Mouse (Mus musculus) hindbrain, embryonic 14.5 days (tissue): ENCODE results near the gene 4930558K02Rik. TPM values are rescaled to one million over a fixed set of nuclear protein-coding genes. Genes with fewer than 3 reads are reported as not detected.
A peak's percentile ranks its signal among the peaks of the same experiment; 100 is the strongest.

ENCODE experiments used
- ATAC-seq: fragments of 200-750 bp; cut with Nextera tagmentation; 2 replicates; pipeline ENCODE4 v1.8.0; 2017; ENCODE audit warnings: moderate number of reproducible peaks, mild to moderate bottlenecking, moderate TSS enrichment, moderate library complexity; ENCODE audit not compliant: low FRiP score
- DNase-seq: peaks from one replicate; pipeline ENCODE4 v3.0.0-alpha.2; 2015; ENCODE audit warnings: low spot score
- H3K27ac ChIP-seq: fragments of 300-500 bp; sonication (generic); 2 replicates; pipeline ENCODE4 v1.5.1; 2014; ENCODE audit warnings: mild to moderate bottlenecking, moderate library complexity
- H3K27me3 ChIP-seq: fragments of 300-500 bp; sonication (generic); 2 replicates; pipeline ENCODE4 v1.6.1; 2014; ENCODE audit warnings: mild to moderate bottlenecking, low read length, mixed read lengths; ENCODE audit not compliant: control insufficient read depth, insufficient read depth
- H3K36me3 ChIP-seq: fragments of 300-500 bp; sonication (generic); replicated peaks from 2 replicates; pipeline ENCODE4 v1.6.1; 2014; ENCODE audit not compliant: control insufficient read depth, insufficient read depth
- H3K4me1 ChIP-seq: fragments of 300-500 bp; sonication (generic); replicated peaks from 2 replicates; pipeline ENCODE4 v1.6.1; 2014; ENCODE audit warnings: antibody characterized with exemption, low read length, mixed read lengths; ENCODE audit not compliant: control insufficient read depth, insufficient read depth
- H3K4me2 ChIP-seq: fragments of 300-500 bp; sonication (generic); replicated peaks from 2 replicates; pipeline ENCODE4 v1.6.1; 2014; ENCODE audit warnings: mild to moderate bottlenecking, moderate library complexity
- H3K4me3 ChIP-seq: fragments of 300-500 bp; sonication (generic); replicated peaks from 2 replicates; pipeline ENCODE4 v1.5.1; 2014; ENCODE audit warnings: mild to moderate bottlenecking, low read length
- H3K9ac ChIP-seq: fragments of 300-500 bp; sonication (generic); 2 replicates; pipeline ENCODE4 v1.6.1; 2014
- H3K9me3 ChIP-seq: fragments of 300-500 bp; sonication (generic); 2 replicates; pipeline ENCODE4 v1.6.1; 2016; ENCODE audit warnings: low read length; ENCODE audit not compliant: control insufficient read depth
- WGBS: fragments of 180-500 bp; shearing (Covaris S2); extraction: QIAGEN DNeasy Blood & Tissue Kit; methylation state at CpG from one replicate; pipeline ENCODE4 v1.1.7; 2014; 5-methylcytosine and 5-hydroxymethylcytosine counted together
- polyA plus RNA-seq: library from polyadenylated mRNA; unstranded; fragments of >200 nt; fragmentation: Nextera tagmentation; extraction: Ambion mirVana; gene quantifications from 2 replicates; pipeline ENCODE4 v1.2.1, GENCODE M21; 2014

Gene 4930558K02Rik
- polyA plus RNA-seq, 1 experiment from 2014 or later: 0.20 TPM

GRCm38 (mm10) chr1:161931817-161932216, 47.6 kb downstream of the 4930558K02Rik start:
- no peak for DNase-seq
- Histone ChIP-seq H3K4me2 (0 out of 2 replicates have a peak overlapping the region, but pooled peaks have one; percentile 18), H3K4me3 (no peak overlapping the region), H3K27ac (no peak overlapping the region), H3K36me3 (no peaks in the 10 kb centered on the region), H3K4me1 (no peaks in the 10 kb centered on the region), H3K9ac (no peak overlapping the region), H3K27me3 (no peaks in the 10 kb centered on the region), H3K9me3 (no peaks in the 10 kb centered on the region)
- WGBS: 76% methylated on average over 10 of the region's 10 CpGs
- ATAC-seq: peak; percentile 37; the same call in 1 of the 2 replicates

- H3K9ac ChIP-seq: no peak overlapping the region
- no peak overlapping the region for H3K4me3 ChIP-seq
- no peak overlapping the region for H3K27ac ChIP-seq
- H3K9me3 ChIP-seq: no peaks in the 10 kb centered on the region
- H3K27me3 ChIP-seq: no peaks in the 10 kb centered on the region
- H3K36me3 ChIP-seq: no peaks in the 10 kb centered on the region
- DNase-seq: no peak
- ATAC-seq: no peak
- no peaks in the 10 kb centered on the region for H3K4me1 ChIP-seq
- no peak overlapping the region for H3K4me2 ChIP-seq
- 62% methylated on average over 4 of the region's 4 CpGs for WGBS
These were observed 48.1 kb downstream of the 4930558K02Rik start for GRCm38 (mm10) chr1:161931313-161931712.

- WGBS: 89% methylated on average over 2 of the region's 2 CpGs
- Histone ChIP-seq H3K36me3 (no peaks in the 10 kb centered on the region), H3K9me3 (no peaks in the 10 kb centered on the region), H3K9ac (no peak overlapping the region), H3K27me3 (no peaks in the 10 kb centered on the region), H3K4me2 (no peak overlapping the region), H3K4me3 (no peak overlapping the region), H3K4me1 (no peaks in the 10 kb centered on the region), H3K27ac (no peak overlapping the region)
- ATAC-seq (no peak), DNase-seq (no peak)
These were observed 51.5 kb downstream of the 4930558K02Rik start for GRCm38 (mm10) chr1:161927976-161928375.

- no peak for DNase-seq
- no peaks in the 10 kb centered on the region for H3K36me3 ChIP-seq
- no peak overlapping the region for H3K27ac ChIP-seq
- no peaks in the 10 kb centered on the region for H3K27me3 ChIP-seq
- no peak overlapping the region for H3K9ac ChIP-seq
- no peaks in the 10 kb centered on the region for H3K9me3 ChIP-seq
- no peak overlapping the region for H3K4me3 ChIP-seq
- no peak overlapping the region for H3K4me2 ChIP-seq
- 86% methylated on average over 13 of the region's 13 CpGs for WGBS
- no peak for ATAC-seq
- H3K4me1 ChIP-seq: no peaks in the 10 kb centered on the region
These were observed 54.1 kb downstream of the 4930558K02Rik start for GRCm38 (mm10) chr1:161925281-161925805.

GRCm38 (mm10) chr1:161924321-161924720, 55.1 kb downstream of the 4930558K02Rik start:
- Histone ChIP-seq H3K27ac (no peak overlapping the region), H3K27me3 (no peaks in the 10 kb centered on the region), H3K36me3 (no peaks in the 10 kb centered on the region), H3K9me3 (no peaks in the 10 kb centered on the region), H3K4me2 (no peak overlapping the region), H3K4me3 (no peak overlapping the region), H3K4me1 (no peaks in the 10 kb centered on the region), H3K9ac (no peak overlapping the region)
- 72% methylated on average over 3 of the region's 3 CpGs for WGBS
- no peak for DNase-seq
- no peak for ATAC-seq

- Histone ChIP-seq H3K4me3 (no peak overlapping the region), H3K36me3 (no peaks in the 10 kb centered on the region), H3K4me2 (no peak overlapping the region), H3K9me3 (no peaks in the 10 kb centered on the region), H3K27ac (no peak overlapping the region), H3K27me3 (no peaks in the 10 kb centered on the region), H3K4me1 (no peaks in the 10 kb centered on the region), H3K9ac (no peak overlapping the region)
- DNase-seq (no peak), ATAC-seq (no peak)
- WGBS: 81% methylated on average over 6 of the region's 6 CpGs
These were observed 57.5 kb downstream of the 4930558K02Rik start for GRCm38 (mm10) chr1:161921928-161922327.

- WGBS: 90% methylated on average over 9 of the region's 9 CpGs
- no peaks in the 10 kb centered on the region for H3K36me3 ChIP-seq
These were observed 58.7 kb downstream of the 4930558K02Rik start for GRCm38 (mm10) chr1:161920475-161921454.

GRCm38 (mm10) chr1:161919594-161919993, 59.8 kb downstream of the 4930558K02Rik start:
- 95% methylated on average over 2 of the region's 2 CpGs for WGBS
- no peak for ATAC-seq
- H3K27me3 ChIP-seq: no peaks in the 10 kb centered on the region
- no peak overlapping the region for H3K9ac ChIP-seq
- H3K4me1 ChIP-seq: no peaks in the 10 kb centered on the region
- no peak for DNase-seq
- H3K4me3 ChIP-seq: no peak overlapping the region
- H3K4me2 ChIP-seq: no peak overlapping the region
- no peak overlapping the region for H3K27ac ChIP-seq
- no peaks in the 10 kb centered on the region for H3K36me3 ChIP-seq
- H3K9me3 ChIP-seq: no peaks in the 10 kb centered on the region

More at GRCm38 (mm10) chr1:161920475-161921454, 58.7 kb downstream of the 4930558K02Rik start:
- DNase-seq (no peak), ATAC-seq (no peak)
- no peak overlapping the region for H3K9ac ChIP-seq
- no peak overlapping the region for H3K27ac ChIP-seq
- H3K27me3 ChIP-seq: no peaks in the 10 kb centered on the region
- no peaks in the 10 kb centered on the region for H3K9me3 ChIP-seq
- H3K4me2 ChIP-seq: no peak overlapping the region
- H3K4me3 ChIP-seq: no peak overlapping the region
- H3K4me1 ChIP-seq: no peaks in the 10 kb centered on the region

GRCm38 (mm10) chr1:161918682-161919372, 60.6 kb downstream of the 4930558K02Rik start:
- no peaks in the 10 kb centered on the region for H3K4me1 ChIP-seq
- 64% methylated on average over 7 of the region's 7 CpGs for WGBS
- DNase-seq: no peak
- no peaks in the 10 kb centered on the region for H3K36me3 ChIP-seq
- no peaks in the 10 kb centered on the region for H3K27me3 ChIP-seq
- H3K9me3 ChIP-seq: no peaks in the 10 kb centered on the region
- H3K4me3 ChIP-seq: no peak overlapping the region
- no peak overlapping the region for H3K4me2 ChIP-seq
- H3K27ac ChIP-seq: no peak overlapping the region
- no peak for ATAC-seq
- H3K9ac ChIP-seq: no peak overlapping the region
